Mouse (Mus musculus): ENCODE data around the gene Prr7. TPM values are rescaled to one million over a fixed set of nuclear protein-coding genes. Genes with fewer than 3 reads are reported as not detected.

Gene Prr7
- total and polyA plus RNA-seq, 3 experiments = 0.86 to 1.1 (median 0.94) TPM

GRCm38 (mm10) chr13:55498906-55499305 lies 34.8 kb downstream of the Prr7 start:
- TF ChIP-seq EP300 (IDR thresholded peaks at IDR 0.05; ENCODE audit: insufficient read depth, low read depth, low read length) (no peak), POLR2A (IDR thresholded peaks at IDR 0.05; ENCODE audit: insufficient read depth, low read depth, low read length) (no peak), CTCF (IDR thresholded peaks at IDR 0.05) (no peak)
- WGBS = 84% methylated on average over 11 of the region's 11 CpGs
- Histone ChIP-seq H3K4me1 (ENCODE audit: control insufficient read depth, insufficient read depth, low read length) (no peaks in the 10 kb centered on the region), H3K4me3 (no peak overlapping the region), H3K27me3 (ENCODE audit: control insufficient read depth, insufficient read depth, low read length) (no peaks in the 10 kb centered on the region), H3K79me2 (replicated peaks; ENCODE audit: control insufficient read depth, insufficient read depth, low read length) (no peaks in the 10 kb centered on the region), H3K9ac (ENCODE audit: low read depth, low read length) (no peak overlapping the region), H3K36me3 (ENCODE audit: control insufficient read depth, insufficient read depth, low read length) (no peaks in the 10 kb centered on the region), H3K27ac (no peak overlapping the region)
- intact Hi-C loops (cut with DNase I) = no loop called here
- DNase-seq = no peak

- intact Hi-C loops (cut with DNase I) = no loop called here
- 82% methylated on average over 10 of the region's 10 CpGs for WGBS
- H3K9ac ChIP-seq (ENCODE audit: low read depth, low read length) = no peak overlapping the region
- TF ChIP-seq POLR2A (IDR thresholded peaks at IDR 0.05; ENCODE audit: insufficient read depth, low read depth, low read length) (no peak), CTCF (IDR thresholded peaks at IDR 0.05) (no peak), EP300 (IDR thresholded peaks at IDR 0.05; ENCODE audit: insufficient read depth, low read depth, low read length) (no peak)
- no peaks in the 10 kb centered on the region for H3K36me3 ChIP-seq (ENCODE audit: control insufficient read depth, insufficient read depth, low read length)
- no peak overlapping the region for H3K27ac ChIP-seq
- no peaks in the 10 kb centered on the region for H3K27me3 ChIP-seq (ENCODE audit: control insufficient read depth, insufficient read depth, low read length)
- no peaks in the 10 kb centered on the region for H3K79me2 ChIP-seq (replicated peaks; ENCODE audit: control insufficient read depth, insufficient read depth, low read length)
- H3K4me1 ChIP-seq (ENCODE audit: control insufficient read depth, insufficient read depth, low read length) = no peaks in the 10 kb centered on the region
- H3K4me3 ChIP-seq = no peak overlapping the region
- DNase-seq = no peak
These were observed 36.5 kb downstream of the Prr7 start for GRCm38 (mm10) chr13:55500575-55500974.

- WGBS = 82% methylated on average over 8 of the region's 8 CpGs
- intact Hi-C loops (cut with DNase I) = no loop called here
These were observed 38.3 kb downstream of the Prr7 start for GRCm38 (mm10) chr13:55502405-55502804.

GRCm38 (mm10) chr13:55504390-55504789 lies 40.3 kb downstream of the Prr7 start:
- no peaks in the 10 kb centered on the region for H3K36me3 ChIP-seq (ENCODE audit: control insufficient read depth, insufficient read depth, low read length)
- TF ChIP-seq CTCF (IDR thresholded peaks at IDR 0.05) (no peak), POLR2A (IDR thresholded peaks at IDR 0.05; ENCODE audit: insufficient read depth, low read depth, low read length) (no peak), EP300 (IDR thresholded peaks at IDR 0.05; ENCODE audit: insufficient read depth, low read depth, low read length) (no peak)
- no peaks in the 10 kb centered on the region for H3K4me1 ChIP-seq (ENCODE audit: control insufficient read depth, insufficient read depth, low read length)
- 87% methylated on average over 5 of the region's 5 CpGs for WGBS
- no peak overlapping the region for H3K27ac ChIP-seq
- no peak for DNase-seq
- intact Hi-C loops (cut with DNase I) = no loop called here
- H3K27me3 ChIP-seq (ENCODE audit: control insufficient read depth, insufficient read depth, low read length) = no peaks in the 10 kb centered on the region
- no peak overlapping the region for H3K9ac ChIP-seq (ENCODE audit: low read depth, low read length)
- H3K4me3 ChIP-seq = no peak overlapping the region
- no peaks in the 10 kb centered on the region; the same call in 1 of the 2 replicates for H3K79me2 ChIP-seq (replicated peaks; ENCODE audit: control insufficient read depth, insufficient read depth, low read length)

More at GRCm38 (mm10) chr13:55502405-55502804, 38.3 kb downstream of the Prr7 start:
- DNase-seq = no peak
- TF ChIP-seq CTCF (IDR thresholded peaks at IDR 0.05) = no peak
- no peak for TF ChIP-seq POLR2A (IDR thresholded peaks at IDR 0.05; ENCODE audit: insufficient read depth, low read depth, low read length)
- no peak for TF ChIP-seq EP300 (IDR thresholded peaks at IDR 0.05; ENCODE audit: insufficient read depth, low read depth, low read length)
- Histone ChIP-seq H3K79me2 (replicated peaks; ENCODE audit: control insufficient read depth, insufficient read depth, low read length) (no peaks in the 10 kb centered on the region), H3K27ac (no peak overlapping the region), H3K27me3 (ENCODE audit: control insufficient read depth, insufficient read depth, low read length) (no peaks in the 10 kb centered on the region), H3K4me3 (no peak overlapping the region), H3K4me1 (ENCODE audit: control insufficient read depth, insufficient read depth, low read length) (no peaks in the 10 kb centered on the region), H3K36me3 (ENCODE audit: control insufficient read depth, insufficient read depth, low read length) (no peaks in the 10 kb centered on the region), H3K9ac (ENCODE audit: low read depth, low read length) (no peak overlapping the region)

GRCm38 (mm10) chr13:55505810-55506209 lies 41.7 kb downstream of the Prr7 start:
- Histone ChIP-seq H3K27ac (no peak overlapping the region), H3K79me2 (replicated peaks; ENCODE audit: control insufficient read depth, insufficient read depth, low read length) (no peaks in the 10 kb centered on the region; the same call in 1 of the 2 replicates), H3K4me3 (no peak overlapping the region), H3K9ac (ENCODE audit: low read depth, low read length) (no peak overlapping the region), H3K4me1 (ENCODE audit: control insufficient read depth, insufficient read depth, low read length) (peaks cover 5% of the 10 kb centered on the region), H3K36me3 (ENCODE audit: control insufficient read depth, insufficient read depth, low read length) (no peaks in the 10 kb centered on the region), H3K27me3 (ENCODE audit: control insufficient read depth, insufficient read depth, low read length) (no peaks in the 10 kb centered on the region)
- no peak for DNase-seq
- 94% methylated on average over 9 of the region's 9 CpGs for WGBS
- intact Hi-C loops (cut with DNase I) = no loop called here
- no peak for TF ChIP-seq POLR2A (IDR thresholded peaks at IDR 0.05; ENCODE audit: insufficient read depth, low read depth, low read length)
- TF ChIP-seq EP300 (IDR thresholded peaks at IDR 0.05; ENCODE audit: insufficient read depth, low read depth, low read length) = no peak

GRCm38 (mm10) chr13:55506697-55507096 lies 42.6 kb downstream of the Prr7 start:
- TF ChIP-seq EP300 (IDR thresholded peaks at IDR 0.05; ENCODE audit: insufficient read depth, low read depth, low read length) = no peak
- TF ChIP-seq POLR2A (IDR thresholded peaks at IDR 0.05; ENCODE audit: insufficient read depth, low read depth, low read length) = no peak
- TF ChIP-seq CTCF (IDR thresholded peaks at IDR 0.05) = no peak
- Histone ChIP-seq H3K4me3 (no peak overlapping the region), H3K36me3 (ENCODE audit: control insufficient read depth, insufficient read depth, low read length) (no peaks in the 10 kb centered on the region), H3K4me1 (ENCODE audit: control insufficient read depth, insufficient read depth, low read length) (peaks cover 12% of the 10 kb centered on the region), H3K79me2 (replicated peaks; ENCODE audit: control insufficient read depth, insufficient read depth, low read length) (no peaks in the 10 kb centered on the region; the same call in 1 of the 2 replicates), H3K9ac (ENCODE audit: low read depth, low read length) (no peak overlapping the region), H3K27me3 (ENCODE audit: control insufficient read depth, insufficient read depth, low read length) (no peaks in the 10 kb centered on the region), H3K27ac (no peak overlapping the region)
- WGBS = 64% methylated on average over 10 of the region's 10 CpGs
- no peak for DNase-seq
- intact Hi-C loops (cut with DNase I) = no loop called here
